Mouse (Mus musculus): Measurements from ENCODE around the gene Gm128. TPM values are rescaled to one million over a fixed set of nuclear protein-coding genes. Genes with fewer than 3 reads are reported as not detected.

Gm128 gene
- 0.98 and 1.1 TPM in 2 replicates for polyA plus RNA-seq (2012; rRNA removed)

- WGBS, result 72% methylated on average over 7 of the region's 7 CpGs
- Histone ChIP-seq H3K4me3 (replicated peaks; ENCODE audit: extremely low read depth, low read depth, low read length) (no peak within 1 kb of the TSS), H3K4me1 (ENCODE audit: control insufficient read depth, insufficient read depth, low read length) (no peaks in the 10 kb centered on the region; the same call in 1 of the 2 replicates)
- DNase-seq, result no peak
- TF ChIP-seq CTCF (IDR thresholded peaks at IDR 0.05; ENCODE audit: insufficient read depth, low read length), result no peak
Measured at GRCm38 (mm10) chr3:95241498-95241897, at the start of gene Gm128. Gene Gm128, minus strand, starts transcription at chr3:95241598.

GRCm38 (mm10) chr3:95291041-95291440, 49.6 kb upstream of the Gm128 start:
- DNase-seq, result no peak
- H3K4me1 ChIP-seq (ENCODE audit: control insufficient read depth, insufficient read depth, low read length), result peaks cover 4% of the 10 kb centered on the region
- no peak overlapping the region for H3K4me3 ChIP-seq (replicated peaks; ENCODE audit: extremely low read depth, low read depth, low read length)
- TF ChIP-seq POLR2A (IDR thresholded peaks at IDR 0.05; ENCODE audit: borderline replicate concordance, extremely low read depth, low read depth, low read length), result no peak
- TF ChIP-seq CTCF (IDR thresholded peaks at IDR 0.05; ENCODE audit: insufficient read depth, low read length), result no peak
- WGBS, result 72% methylated on average over 4 of the region's 4 CpGs

- no peaks in the 10 kb centered on the region for H3K4me1 ChIP-seq (ENCODE audit: control insufficient read depth, insufficient read depth, low read length)
- TF ChIP-seq CTCF (IDR thresholded peaks at IDR 0.05; ENCODE audit: insufficient read depth, low read length) (no peak), POLR2A (IDR thresholded peaks at IDR 0.05; ENCODE audit: borderline replicate concordance, extremely low read depth, low read depth, low read length) (no peak)
- 57% methylated on average over 6 of the region's 6 CpGs for WGBS
- no peak overlapping the region for H3K4me3 ChIP-seq (replicated peaks; ENCODE audit: extremely low read depth, low read depth, low read length)
- DNase-seq, result no peak
Measured at GRCm38 (mm10) chr3:95290156-95290555, 48.8 kb upstream of the Gm128 start.

- DNase-seq, result no peak
- WGBS, result 92% methylated on average over 4 of the region's 4 CpGs
- no peaks in the 10 kb centered on the region for H3K4me1 ChIP-seq (ENCODE audit: control insufficient read depth, insufficient read depth, low read length)
- TF ChIP-seq CTCF (IDR thresholded peaks at IDR 0.05; ENCODE audit: insufficient read depth, low read length) (no peak), POLR2A (IDR thresholded peaks at IDR 0.05; ENCODE audit: borderline replicate concordance, extremely low read depth, low read depth, low read length) (no peak)
- no peak overlapping the region for H3K4me3 ChIP-seq (replicated peaks; ENCODE audit: extremely low read depth, low read depth, low read length)
Measured at GRCm38 (mm10) chr3:95289419-95289818, 48.0 kb upstream of the Gm128 start.

- TF ChIP-seq POLR2A (IDR thresholded peaks at IDR 0.05; ENCODE audit: borderline replicate concordance, extremely low read depth, low read depth, low read length) (no peak), CTCF (IDR thresholded peaks at IDR 0.05; ENCODE audit: insufficient read depth, low read length) (no peak)
- no peak overlapping the region for H3K4me3 ChIP-seq (replicated peaks; ENCODE audit: extremely low read depth, low read depth, low read length)
- 86% methylated on average over 3 of the region's 3 CpGs for WGBS
- peaks cover 3% of the 10 kb centered on the region; the same call in 1 of the 2 replicates for H3K4me1 ChIP-seq (ENCODE audit: control insufficient read depth, insufficient read depth, low read length)
- DNase-seq, result no peak
Measured at GRCm38 (mm10) chr3:95287541-95287940, 46.1 kb upstream of the Gm128 start.

- 46% methylated on average over 7 of the region's 7 CpGs for whole genome bisulfite sequencing
- TF ChIP-seq POLR2A (IDR thresholded peaks at IDR 0.05; ENCODE audit: borderline replicate concordance, extremely low read depth, low read depth, low read length), result no peak
- no peak for TF ChIP-seq CTCF (IDR thresholded peaks at IDR 0.05; ENCODE audit: insufficient read depth, low read length)
- H3K4me1 ChIP-seq (ENCODE audit: control insufficient read depth, insufficient read depth, low read length), result peaks cover 3% of the 10 kb centered on the region; the same call in 1 of the 2 replicates
- no peak for DNase-seq
- no peak overlapping the region for H3K4me3 ChIP-seq (replicated peaks; ENCODE audit: extremely low read depth, low read depth, low read length)
Measured at GRCm38 (mm10) chr3:95286510-95286909, 45.1 kb upstream of the Gm128 start.

- no peak for TF ChIP-seq CTCF (IDR thresholded peaks at IDR 0.05; ENCODE audit: insufficient read depth, low read length)
- no peak for TF ChIP-seq POLR2A (IDR thresholded peaks at IDR 0.05; ENCODE audit: borderline replicate concordance, extremely low read depth, low read depth, low read length)
- peaks cover 3% of the 10 kb centered on the region; the same call in 1 of the 2 replicates for H3K4me1 ChIP-seq (ENCODE audit: control insufficient read depth, insufficient read depth, low read length)
- no peak for DNase-seq
- H3K4me3 ChIP-seq (replicated peaks; ENCODE audit: extremely low read depth, low read depth, low read length), result no peak overlapping the region
- WGBS, result 51% methylated on average over 5 of the region's 5 CpGs
Measured at GRCm38 (mm10) chr3:95286011-95286410, 44.6 kb upstream of the Gm128 start.

- no peak for TF ChIP-seq CTCF (IDR thresholded peaks at IDR 0.05; ENCODE audit: insufficient read depth, low read length)
- TF ChIP-seq POLR2A (IDR thresholded peaks at IDR 0.05; ENCODE audit: borderline replicate concordance, extremely low read depth, low read depth, low read length), result no peak
- no peak for DNase-seq
- no peak overlapping the region for H3K4me3 ChIP-seq (replicated peaks; ENCODE audit: extremely low read depth, low read depth, low read length)
- WGBS, result 79% methylated on average over 5 of the region's 5 CpGs
- H3K4me1 ChIP-seq (ENCODE audit: control insufficient read depth, insufficient read depth, low read length), result peaks cover 6% of the 10 kb centered on the region; the same call in 1 of the 2 replicates
Measured at GRCm38 (mm10) chr3:95285390-95285789, 44.0 kb upstream of the Gm128 start.

- TF ChIP-seq CTCF (IDR thresholded peaks at IDR 0.05; ENCODE audit: insufficient read depth, low read length), result no peak
- TF ChIP-seq POLR2A (IDR thresholded peaks at IDR 0.05; ENCODE audit: borderline replicate concordance, extremely low read depth, low read depth, low read length), result no peak
- 62% methylated on average over 12 of the region's 12 CpGs for WGBS
- peak overlapping the region; percentile 30 for H3K4me3 ChIP-seq (replicated peaks; ENCODE audit: extremely low read depth, low read depth, low read length)
- H3K4me1 ChIP-seq (ENCODE audit: control insufficient read depth, insufficient read depth, low read length), result peaks cover 6% of the 10 kb centered on the region; the same call in 1 of the 2 replicates
- no peak for DNase-seq
Measured at GRCm38 (mm10) chr3:95284501-95285281, 43.3 kb upstream of the Gm128 start.

- Histone ChIP-seq H3K4me3 (replicated peaks; ENCODE audit: extremely low read depth, low read depth, low read length) (peak overlapping the region; percentile 88), H3K4me1 (ENCODE audit: control insufficient read depth, insufficient read depth, low read length) (peaks cover 6% of the 10 kb centered on the region; the same call in 1 of the 2 replicates)
- 9% methylated on average over 1 of the region's 1 CpGs for WGBS
- TF ChIP-seq CTCF (IDR thresholded peaks at IDR 0.05; ENCODE audit: insufficient read depth, low read length) (no peak), POLR2A (IDR thresholded peaks at IDR 0.05; ENCODE audit: borderline replicate concordance, extremely low read depth, low read depth, low read length) (no peak)
- DNase-seq, result no peak
Measured at GRCm38 (mm10) chr3:95284062-95284461, 42.7 kb upstream of the Gm128 start.

Data from lung, adult 2 months (tissue).